Mouse (Mus musculus) urinary bladder, postnatal 14 days (tissue): ENCODE measurements around the gene Krt27.
A peak's percentile ranks its signal among the peaks of the same experiment; 100 is the strongest.

Experiments used
- DNase-seq: peaks from one replicate; pipeline ENCODE4 v3.0.0; 2021; ENCODE audit warnings: low spot score

The Krt27 gene

DNA sequence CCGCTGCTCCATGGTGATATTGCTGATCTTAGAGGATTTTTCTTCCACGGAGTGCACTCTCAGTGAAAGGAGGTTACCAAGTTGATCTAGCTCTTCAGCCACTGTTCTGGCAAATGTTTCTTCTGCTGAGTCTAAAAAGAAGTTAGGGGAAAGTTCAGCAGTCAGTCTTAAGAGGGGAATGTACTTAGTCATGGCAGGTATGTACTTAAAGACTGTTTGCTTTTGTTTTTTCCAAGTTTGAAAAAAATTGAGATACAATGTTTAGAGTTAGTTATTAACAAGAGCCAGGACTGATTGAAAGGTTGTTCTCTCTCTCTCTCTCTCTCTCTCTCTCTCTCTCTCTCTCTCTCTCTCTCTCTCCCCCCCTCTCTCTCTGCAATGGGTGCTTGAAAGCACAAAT, 21.2 kb downstream of the Krt27 start:
- no peak for DNase-seq

- no peak for DNase-seq
These were observed 28.1 kb downstream of the Krt27 start, which contains the start of gene Krt25 for GRCm38 (mm10) chr11:99322851-99323250. Krt25 (minus strand) TSS chr11:99322951.

GRCm38 (mm10) chr11:99321094-99321493, 29.8 kb downstream of the Krt27 start:
- DNase-seq: no peak

DNA sequence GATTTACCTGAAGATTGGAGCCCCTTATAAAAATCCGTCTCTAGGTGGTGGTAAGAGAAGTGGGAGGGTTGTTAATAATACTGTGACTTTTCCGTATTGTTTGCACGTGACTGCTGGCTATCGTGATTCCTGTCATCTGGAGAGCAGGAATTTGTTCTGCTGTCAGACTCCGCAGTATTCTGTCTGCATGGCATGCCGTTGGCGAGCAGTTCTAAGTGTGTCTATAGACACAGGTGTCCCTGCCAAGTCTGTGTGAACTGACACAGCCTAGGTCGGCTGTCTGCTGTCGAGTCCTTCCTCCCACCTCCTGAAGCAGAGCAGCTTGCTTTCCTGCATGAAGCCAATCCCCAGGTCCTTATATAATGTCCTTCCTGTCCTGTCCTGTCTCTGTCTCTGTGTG, 31.8 kb downstream of the Krt27 start:
- no peak for DNase-seq

GRCm38 (mm10) chr11:99316543-99316942, 34.4 kb downstream of the Krt27 start:
- DNase-seq: no peak

- no peak for DNase-seq
These were observed 36.3 kb downstream of the Krt27 start for GRCm38 (mm10) chr11:99314594-99314993.

- no peak for DNase-seq
These were observed 40.0 kb downstream of the Krt27 start for GRCm38 (mm10) chr11:99310882-99311281.

DNA sequence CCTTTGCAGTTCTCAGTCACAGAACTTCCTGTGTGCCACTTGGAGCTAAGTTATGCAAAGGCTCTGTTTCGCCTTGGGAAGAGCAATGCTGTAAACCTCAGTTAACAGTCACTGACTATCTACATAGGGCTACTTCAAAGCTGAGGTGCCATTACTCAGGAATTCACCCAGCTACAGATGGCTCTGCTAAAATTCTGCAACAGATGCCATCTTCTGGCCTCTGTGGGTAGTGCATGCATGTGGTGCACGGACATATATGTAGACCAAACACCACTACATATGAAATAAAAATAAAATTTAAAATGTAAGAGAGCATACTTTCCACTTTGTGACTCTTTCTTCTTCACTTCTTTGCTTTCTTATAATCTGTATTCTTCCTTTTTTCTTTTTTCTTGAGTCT, 43.3 kb downstream of the Krt27 start:
- DNase-seq: peak; percentile 66
